Mouse (Mus musculus) CH12.LX (cell line): ENCODE data around the gene E2f7.

Source experiments
- CTCF ChIP-seq, 2 experiments: IDR thresholded peaks in 1 of 2; conservative IDR thresholded peaks in 1 of 2; 2 replicates each; pipeline ENCODE4 v1.5.1; 2011 to 2012; ENCODE audit warnings: low read depth in 2 of 2, low read length in 2 of 2, improper control_type of control experiment in 1 of 2, inconsistent platforms in 1 of 2, mild to moderate bottlenecking in 1 of 2, moderate library complexity in 1 of 2
- GABPA ChIP-seq: IDR thresholded peaks from 2 replicates; pipeline ENCODE4 v1.6.1; 2012; ENCODE audit warnings: low read depth, low read length, improper control_type of control experiment, inconsistent platforms; ENCODE audit not compliant: insufficient replicate concordance
- KAT2A ChIP-seq: IDR thresholded peaks from 2 replicates; pipeline ENCODE4 v1.6.1; 2012; ENCODE audit warnings: low read length, improper control_type of control experiment, inconsistent platforms; ENCODE audit not compliant: insufficient replicate concordance
- POLR2A ChIP-seq: IDR thresholded peaks from 2 replicates; pipeline ENCODE4 v1.6.1; 2011; ENCODE audit warnings: low read depth, mild to moderate bottlenecking, improper control_type of control experiment, low read length
- RCOR1 ChIP-seq: conservative IDR thresholded peaks from 2 replicates; pipeline ENCODE4 v1.6.1; 2012; ENCODE audit warnings: low read depth, mild to moderate bottlenecking, inconsistent platforms, low read length, improper control_type of control experiment
- SIN3A ChIP-seq: IDR thresholded peaks from 2 replicates; pipeline ENCODE4 v1.6.1; 2012; ENCODE audit warnings: low read length, improper control_type of control experiment, inconsistent platforms
- UBTF ChIP-seq: IDR thresholded peaks from 2 replicates; pipeline ENCODE4 v1.6.1; 2012; ENCODE audit warnings: low read depth, mild to moderate bottlenecking, inconsistent platforms, low read length, improper control_type of control experiment, moderate library complexity

- no peak for TF ChIP-seq CTCF (conservative IDR thresholded peaks at IDR 0.05 in 1 of 2, IDR thresholded peaks at IDR 0.05 in 1 of 2; ENCODE audit: low read depth in 2 of 2, low read length in 2 of 2)
- no peak for TF ChIP-seq POLR2A
- no peak for TF ChIP-seq GABPA
- TF ChIP-seq KAT2A = no peak
- TF ChIP-seq SIN3A = no peak
- no peak for TF ChIP-seq RCOR1
- TF ChIP-seq UBTF = no peak
Measured at GRCm38 (mm10) chr10:110832336-110832735, 87.1 kb downstream of the E2f7 start.
